Mouse (Mus musculus) heart, embryonic 13.5 days (tissue): ENCODE data around the gene 2010111I01Rik. TPM values are rescaled to one million over a fixed set of nuclear protein-coding genes. Genes with fewer than 3 reads are reported as not detected.

Experiments used
- ATAC-seq: fragments of 200-750 bp; cut with Nextera tagmentation; 2 replicates; pipeline ENCODE4 v1.8.0; 2017; ENCODE audit warnings: moderate TSS enrichment; ENCODE audit not compliant: insufficient number of reproducible peaks, low FRiP score, low TSS enrichment; ENCODE audit errors: extremely low read depth
- H3K27ac ChIP-seq: fragments of 300-500 bp; sonication (generic); replicated peaks from 2 replicates; pipeline ENCODE4 v1.5.1; 2015; ENCODE audit warnings: moderate library complexity, mild to moderate bottlenecking, inconsistent platforms
- H3K27me3 ChIP-seq: fragments of 300-500 bp; sonication (generic); replicated peaks from 2 replicates; pipeline ENCODE4 v1.6.1; 2015; ENCODE audit warnings: mild to moderate bottlenecking, inconsistent platforms
- H3K36me3 ChIP-seq: fragments of 300-500 bp; sonication (generic); 2 replicates; pipeline ENCODE4 v1.6.1; 2015; ENCODE audit warnings: mild to moderate bottlenecking, inconsistent platforms
- H3K4me1 ChIP-seq: fragments of 300-500 bp; sonication (generic); 2 replicates; pipeline ENCODE4 v1.6.1; 2015; ENCODE audit warnings: inconsistent platforms
- H3K4me2 ChIP-seq: fragments of 300-500 bp; sonication (generic); 2 replicates; pipeline ENCODE4 v1.6.1; 2015; ENCODE audit warnings: inconsistent platforms, mild to moderate bottlenecking, moderate library complexity
- H3K4me3 ChIP-seq: fragments of 300-500 bp; sonication (generic); 2 replicates; pipeline ENCODE4 v1.5.1; 2015; ENCODE audit warnings: moderate library complexity, mild to moderate bottlenecking, inconsistent platforms
- H3K9ac ChIP-seq: fragments of 300-500 bp; sonication (generic); 2 replicates; pipeline ENCODE4 v1.6.1; 2015; ENCODE audit warnings: inconsistent platforms, mild to moderate bottlenecking, moderate library complexity
- H3K9me3 ChIP-seq: fragments of 300-500 bp; sonication (generic); 2 replicates; pipeline ENCODE4 v1.6.1; 2016; ENCODE audit warnings: inconsistent platforms
- WGBS: fragments of 180-500 bp; shearing (Covaris S2); methylation state at CpG from one replicate; pipeline ENCODE4 v1.1.7; 2015; ENCODE audit warnings: mixed read lengths; 5-methylcytosine and 5-hydroxymethylcytosine counted together
- polyA plus RNA-seq: library from polyadenylated mRNA; unstranded; fragments of >200 nt; fragmentation: Nextera tagmentation; extraction: Ambion mirVana; gene quantifications from 2 replicates; pipeline ENCODE4 v1.2.1, GENCODE M21; 2015

Gene 2010111I01Rik
- polyA plus RNA-seq, 1 experiment from 2014 or later = 57.7 TPM

DNA sequence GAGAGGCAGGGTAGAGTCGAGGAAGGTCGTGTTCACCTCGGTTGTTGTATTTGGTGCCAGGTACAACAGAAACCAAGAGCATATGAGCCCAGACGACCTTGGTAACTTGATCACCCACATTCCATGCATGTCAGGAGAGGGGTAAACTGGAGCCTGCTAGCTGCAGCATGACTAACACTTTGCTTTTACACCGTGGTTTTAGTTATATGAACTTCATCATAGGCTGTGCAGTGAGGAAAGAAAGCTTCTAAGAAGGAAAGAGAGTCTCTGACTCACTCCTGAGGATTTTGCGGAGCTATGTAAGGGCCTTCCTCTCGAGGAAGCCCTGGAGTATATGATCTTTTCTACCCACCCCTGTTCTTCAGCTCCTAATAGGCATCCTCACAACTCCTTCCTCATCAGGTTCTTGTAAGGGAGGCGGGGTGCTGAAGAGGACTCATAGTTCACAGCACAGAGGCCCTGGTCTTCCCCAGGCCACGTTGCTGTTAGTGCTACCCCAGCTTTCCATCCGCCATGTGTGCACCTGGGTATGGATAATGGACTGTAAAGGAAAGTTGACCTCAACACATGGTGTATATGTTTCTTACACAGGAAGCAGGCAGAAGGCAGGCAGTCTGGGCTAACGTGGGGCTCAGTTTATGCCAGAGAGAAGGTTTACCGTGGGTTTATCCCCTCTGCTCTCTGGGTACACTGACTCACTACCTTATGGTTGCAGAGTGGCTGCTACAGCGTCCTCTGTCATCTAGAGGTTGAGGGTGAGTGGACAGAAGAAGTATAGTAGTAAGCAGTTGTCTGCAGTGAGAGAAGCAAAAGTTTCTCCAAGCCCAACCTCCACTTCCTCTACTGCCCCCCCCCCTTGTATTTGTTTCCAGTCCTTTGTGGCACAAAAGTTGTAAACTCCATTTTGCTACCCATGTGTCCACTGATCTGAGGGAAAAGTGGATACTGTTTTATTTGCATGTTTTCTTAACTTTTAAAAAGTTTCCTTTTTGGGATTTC lies 222.8 kb downstream of the 2010111I01Rik start:
- peaks cover 12% of the 10 kb centered on the region; the same call in 1 of the 2 replicates for H3K36me3 ChIP-seq
- ATAC-seq = no peak; the same call in 1 of the 2 replicates
- H3K9ac ChIP-seq = 0 out of 2 replicates have a peak overlapping the region, but pooled peaks have one; percentile 12

DNA sequence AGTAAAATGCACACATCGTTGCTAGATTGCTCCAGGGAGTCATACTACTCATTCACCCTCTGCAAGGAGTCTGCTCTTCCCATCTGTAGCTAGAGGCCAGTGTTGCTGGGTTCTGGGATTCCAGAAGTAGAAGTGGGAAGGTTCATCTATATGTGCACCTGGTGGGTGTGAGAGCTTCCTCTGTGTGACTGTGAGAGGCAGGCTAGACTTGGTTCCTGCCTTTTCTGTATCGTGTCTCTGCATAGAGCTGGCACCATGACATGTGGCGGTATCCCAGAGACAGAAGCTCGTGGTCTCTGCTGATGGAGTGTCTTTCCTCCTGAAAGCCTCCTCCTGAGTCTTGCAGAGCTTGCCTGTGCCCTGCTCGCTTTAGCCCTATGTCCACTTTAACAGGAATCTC lies 223.6 kb downstream of the 2010111I01Rik start:
- Histone ChIP-seq H3K9me3 (no peaks in the 10 kb centered on the region), H3K4me2 (no peak overlapping the region), H3K36me3 (peaks cover 13% of the 10 kb centered on the region; the same call in 1 of the 2 replicates), H3K27ac (peak overlapping the region; percentile 24; the same call in 1 of the 2 replicates), H3K27me3 (no peaks in the 10 kb centered on the region), H3K4me3 (no peak overlapping the region), H3K4me1 (peaks cover 40% of the 10 kb centered on the region), H3K9ac (peak overlapping the region; percentile 24; the same call in 1 of the 2 replicates)
- ATAC-seq = no peak
- WGBS = 68% methylated on average over 5 of the region's 5 CpGs

More for the DNA sequence above, 222.8 kb downstream of the 2010111I01Rik start:
- Histone ChIP-seq H3K4me2 (0 out of 2 replicates have a peak overlapping the region, but pooled peaks have one; percentile 5), H3K27ac (peak overlapping the region; percentile 71), H3K4me3 (no peak overlapping the region), H3K9me3 (no peaks in the 10 kb centered on the region), H3K4me1 (peaks cover 40% of the 10 kb centered on the region), H3K27me3 (no peaks in the 10 kb centered on the region)
- WGBS = 45% methylated on average over 13 of the region's 13 CpGs

DNA sequence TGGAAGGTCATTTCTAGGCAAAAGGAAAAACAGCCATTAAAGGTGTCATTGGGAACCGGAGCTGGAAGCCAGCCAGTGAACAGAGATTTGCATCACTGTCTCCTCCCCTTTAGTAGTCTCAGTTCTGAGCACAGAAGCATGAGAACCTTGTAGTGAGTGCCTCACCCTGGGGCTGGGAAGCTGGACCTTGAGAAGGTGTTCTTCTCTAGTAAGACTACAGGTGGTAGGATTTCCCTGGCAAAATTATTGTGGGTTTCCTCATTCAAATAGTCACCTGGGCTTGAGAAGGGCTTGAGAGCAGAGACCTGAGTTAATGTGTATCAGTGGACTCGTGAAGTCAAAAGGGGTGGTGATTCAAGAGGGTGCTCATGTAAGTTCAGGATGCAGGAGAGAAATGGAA lies 224.1 kb downstream of the 2010111I01Rik start:
- H3K4me3 ChIP-seq = no peak overlapping the region
- H3K36me3 ChIP-seq = peaks cover 13% of the 10 kb centered on the region; the same call in 1 of the 2 replicates
- 51% methylated on average over 2 of the region's 2 CpGs for WGBS
- no peaks in the 10 kb centered on the region for H3K9me3 ChIP-seq
- ATAC-seq = no peak
- H3K4me1 ChIP-seq = peaks cover 40% of the 10 kb centered on the region
- H3K4me2 ChIP-seq = no peak overlapping the region
- H3K27ac ChIP-seq = no peak overlapping the region
- no peaks in the 10 kb centered on the region for H3K27me3 ChIP-seq
- no peak overlapping the region for H3K9ac ChIP-seq

DNA sequence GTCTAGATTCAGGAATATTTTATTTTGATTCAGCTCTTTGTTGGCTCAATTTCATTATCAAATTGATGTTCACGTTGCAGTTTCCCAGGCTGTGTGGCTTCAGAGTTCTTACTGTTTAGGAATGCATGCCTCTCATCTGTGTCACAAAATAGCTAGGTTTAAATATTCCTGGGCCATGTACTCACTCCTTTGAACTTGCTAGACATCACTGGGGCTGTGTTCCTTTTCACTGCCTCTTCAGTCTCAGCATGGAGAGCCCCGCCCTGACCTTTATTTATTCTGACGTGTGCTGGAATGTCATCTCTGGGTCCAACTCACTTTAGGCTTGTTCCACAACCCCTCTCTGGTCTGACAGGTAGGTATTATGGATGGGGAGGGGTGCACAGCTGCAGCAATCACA lies 228.7 kb downstream of the 2010111I01Rik start:
- Histone ChIP-seq H3K4me2 (no peak overlapping the region), H3K9ac (no peak overlapping the region), H3K27me3 (no peaks in the 10 kb centered on the region), H3K27ac (no peak overlapping the region), H3K36me3 (peaks cover 13% of the 10 kb centered on the region; the same call in 1 of the 2 replicates), H3K4me1 (peaks cover 10% of the 10 kb centered on the region), H3K9me3 (no peaks in the 10 kb centered on the region), H3K4me3 (no peak overlapping the region)
- ATAC-seq = no peak
- 53% methylated on average over 3 of the region's 3 CpGs for WGBS

- H3K4me3 ChIP-seq = no peak overlapping the region
- 69% methylated on average over 1 of the region's 1 CpGs for WGBS
- no peak overlapping the region for H3K27ac ChIP-seq
- no peak overlapping the region for H3K4me2 ChIP-seq
- no peaks in the 10 kb centered on the region for H3K36me3 ChIP-seq
- no peak overlapping the region for H3K9ac ChIP-seq
- H3K9me3 ChIP-seq = no peaks in the 10 kb centered on the region
- no peak for ATAC-seq
- no peaks in the 10 kb centered on the region for H3K27me3 ChIP-seq
- H3K4me1 ChIP-seq = no peaks in the 10 kb centered on the region
Observed at GRCm38 (mm10) chr13:63198038-63198437, 233.3 kb downstream of the 2010111I01Rik start.

GRCm38 (mm10) chr13:63199588-63199987 lies 234.9 kb downstream of the 2010111I01Rik start:
- H3K27me3 ChIP-seq = no peaks in the 10 kb centered on the region
- H3K4me2 ChIP-seq = no peak overlapping the region
- WGBS = 58% methylated on average over 2 of the region's 2 CpGs
- no peak for ATAC-seq
- no peaks in the 10 kb centered on the region for H3K36me3 ChIP-seq
- H3K9me3 ChIP-seq = no peaks in the 10 kb centered on the region
- no peak overlapping the region for H3K4me3 ChIP-seq
- no peaks in the 10 kb centered on the region for H3K4me1 ChIP-seq
- H3K27ac ChIP-seq = no peak overlapping the region
- H3K9ac ChIP-seq = no peak overlapping the region

DNA sequence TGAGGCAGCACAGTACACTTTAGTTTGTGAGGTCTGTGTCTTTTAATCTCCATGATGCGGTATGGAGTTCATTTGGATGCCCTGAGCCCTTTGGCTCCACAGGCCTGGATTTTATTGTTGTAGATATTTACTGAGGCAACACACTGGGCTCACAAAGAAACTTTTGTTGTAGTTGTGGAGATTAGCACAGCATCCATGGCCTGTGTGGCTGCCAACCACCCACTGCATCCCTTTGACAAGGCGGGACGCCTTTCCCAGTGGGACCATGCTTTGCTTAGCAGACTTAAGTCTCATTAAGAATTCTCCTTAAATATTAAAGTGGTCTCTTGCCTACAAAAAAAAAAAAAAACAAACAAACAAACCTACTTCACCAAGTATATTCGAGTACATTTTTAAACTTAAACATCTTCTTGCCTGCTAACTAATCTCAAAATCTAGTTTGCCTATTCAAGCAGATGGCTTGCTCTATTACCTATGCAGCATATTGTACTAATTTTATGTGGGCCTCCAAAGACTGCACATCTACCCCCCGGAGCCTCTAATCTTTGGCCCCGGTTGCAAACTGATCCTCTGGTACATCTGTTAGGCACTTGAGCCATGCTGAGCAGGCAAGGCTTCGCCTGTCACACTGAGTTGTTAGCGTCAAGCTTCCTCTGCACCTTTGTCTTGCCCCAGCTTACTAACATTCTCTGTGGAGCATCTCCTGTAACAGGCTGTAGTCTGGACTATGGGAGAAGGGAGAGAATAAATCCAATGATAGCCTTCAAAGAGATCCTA lies 239.0 kb downstream of the 2010111I01Rik start:
- Histone ChIP-seq H3K9ac (no peak overlapping the region), H3K9me3 (no peaks in the 10 kb centered on the region), H3K4me3 (no peak overlapping the region), H3K27ac (no peak overlapping the region), H3K27me3 (no peaks in the 10 kb centered on the region), H3K4me2 (no peak overlapping the region), H3K4me1 (no peaks in the 10 kb centered on the region), H3K36me3 (no peaks in the 10 kb centered on the region)
- WGBS = 66% methylated on average over 8 of the region's 8 CpGs
- ATAC-seq = no peak

DNA sequence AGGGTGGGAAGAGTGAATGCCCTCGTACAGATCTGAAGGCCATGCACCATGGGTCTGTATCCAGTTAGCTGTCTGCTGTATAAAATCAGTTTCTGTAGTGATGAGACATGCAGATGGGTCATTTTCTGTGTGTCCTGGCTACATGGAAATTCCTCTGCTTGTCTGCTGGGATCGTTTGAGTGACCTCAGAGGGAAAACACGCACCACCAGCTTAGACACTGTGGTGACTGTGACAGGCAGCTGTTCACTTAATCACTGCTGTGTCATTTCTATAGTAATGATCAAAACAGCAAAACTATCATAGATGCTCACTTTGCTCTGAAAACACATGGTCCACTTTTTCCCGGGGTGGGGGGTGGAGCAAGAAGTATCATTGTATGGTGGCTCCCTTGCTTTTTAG lies 241.1 kb downstream of the 2010111I01Rik start:
- H3K9ac ChIP-seq = no peak overlapping the region
- no peak overlapping the region for H3K4me3 ChIP-seq
- ATAC-seq = no peak
- H3K36me3 ChIP-seq = no peaks in the 10 kb centered on the region
- 64% methylated on average over 4 of the region's 4 CpGs for WGBS
- no peaks in the 10 kb centered on the region for H3K27me3 ChIP-seq
- no peak overlapping the region for H3K4me2 ChIP-seq
- no peaks in the 10 kb centered on the region for H3K9me3 ChIP-seq
- no peak overlapping the region for H3K27ac ChIP-seq
- no peaks in the 10 kb centered on the region for H3K4me1 ChIP-seq

- Histone ChIP-seq H3K36me3 (no peaks in the 10 kb centered on the region), H3K9ac (no peak overlapping the region), H3K27ac (no peak overlapping the region), H3K9me3 (no peaks in the 10 kb centered on the region), H3K4me3 (no peak overlapping the region), H3K4me1 (no peaks in the 10 kb centered on the region), H3K4me2 (no peak overlapping the region), H3K27me3 (no peaks in the 10 kb centered on the region)
- no peak for ATAC-seq
- 53% methylated on average over 1 of the region's 1 CpGs for WGBS
Observed at GRCm38 (mm10) chr13:63206396-63206795, 241.7 kb downstream of the 2010111I01Rik start.

- Histone ChIP-seq H3K27me3 (no peaks in the 10 kb centered on the region), H3K4me2 (no peak overlapping the region), H3K36me3 (peaks cover 8% of the 10 kb centered on the region), H3K4me3 (no peak overlapping the region), H3K9me3 (no peaks in the 10 kb centered on the region), H3K27ac (no peak overlapping the region), H3K4me1 (no peaks in the 10 kb centered on the region), H3K9ac (no peak overlapping the region)
- ATAC-seq = no peak
Observed at GRCm38 (mm10) chr13:63216537-63216936, 251.8 kb downstream of the 2010111I01Rik start.
